Mouse (Mus musculus) mouse embryonic stem cell (cell line): ENCODE results near the gene Lag3.

ENCODE experiments used
- in situ Hi-C, 2 experiments: fragments of 300-500 bp; cut with MboI; formaldehyde crosslinking; loops; 1 replicate in 1 of 2; 3 replicates in 1 of 2; pipeline ENCODE4 v1.14.3; 2019 to 2020; ENCODE audit warnings: low sequenced_read_pairs in 2 of 2, low pct_unique_long_range_greater_than_20kb in 1 of 2, mixed read lengths in 1 of 2; ENCODE audit not compliant: unreplicated experiment in 1 of 2

Lag3 gene

GRCm38 (mm10) chr6:124925173-124925793 is 13.8 kb upstream of the Lag3 start:
- in situ Hi-C loops: no loop called here

GRCm38 (mm10) chr6:124921539-124921938 is 10.0 kb upstream of the Lag3 start:
- in situ Hi-C loops: no loop called here

- in situ Hi-C loops: no loop called here
Observed at GRCm38 (mm10) chr6:124920318-124921085, 9.0 kb upstream of the Lag3 start.

- in situ Hi-C loops: no loop called here
Observed at GRCm38 (mm10) chr6:124919695-124920317, 8.3 kb upstream of the Lag3 start, which contains the start of gene Ptms. Gene Ptms (minus strand): TSS chr6:124920103.

GRCm38 (mm10) chr6:124918890-124919627 is 7.6 kb upstream of the Lag3 start:
- in situ Hi-C loops: no loop called here

- in situ Hi-C loops: no loop called here
Observed at GRCm38 (mm10) chr6:124918331-124918690, 6.8 kb upstream of the Lag3 start.

- in situ Hi-C loops: no loop called here
Observed at GRCm38 (mm10) chr6:124917518-124918330, 6.2 kb upstream of the Lag3 start.

GRCm38 (mm10) chr6:124916695-124917517 is 5.4 kb upstream of the Lag3 start:
- in situ Hi-C loops: no loop called here

- in situ Hi-C loops: no loop called here
Observed at GRCm38 (mm10) chr6:124915942-124916694, 4.6 kb upstream of the Lag3 start.

GRCm38 (mm10) chr6:124915160-124915941 is 3.8 kb upstream of the Lag3 start:
- in situ Hi-C loops: no loop called here

- in situ Hi-C loops: no loop called here
Observed at GRCm38 (mm10) chr6:124914511-124914910, 3.0 kb upstream of the Lag3 start.

- in situ Hi-C loops: no loop called here
Observed at GRCm38 (mm10) chr6:124913721-124914285, 2.3 kb upstream of the Lag3 start.

- in situ Hi-C loops: no loop called here
Observed at GRCm38 (mm10) chr6:124913214-124913613, 1.7 kb upstream of the Lag3 start.

- in situ Hi-C loops: no loop called here
Observed at GRCm38 (mm10) chr6:124910032-124910431, 1.5 kb downstream of the Lag3 start.

GRCm38 (mm10) chr6:124907767-124908166 is 3.7 kb downstream of the Lag3 start:
- in situ Hi-C loops: no loop called here
